Mouse (Mus musculus) layer of hippocampus, postnatal 10 days (tissue): Measurements from ENCODE around the gene Olfr584. TPM values are rescaled to one million over a fixed set of nuclear protein-coding genes. Genes with fewer than 3 reads are reported as not detected.

Source experiments
- DNase-seq, 2 experiments: peaks; one replicate each; pipeline ENCODE4 v3.0.0; 2021; ENCODE audit warnings: low spot score in 2 of 2
- long read RNA-seq: library from polyadenylated mRNA; stranded (forward); transcript quantifications from one replicate; pipeline ENCODE4 v2.0.0, GENCODE M21; 2023
- total RNA-seq, 2 experiments: library from RNA; stranded (reverse); gene quantifications; 2 replicates each; pipeline ENCODE4 v1.2.3; 2021

The Olfr584 gene
- not detected for total RNA-seq
- long read RNA-seq = 0 reads

GRCm38 (mm10) chr7:103081585-103081984 is at the start of gene Olfr584:
Gene Olfr584, plus strand, starts transcription at chr7:103081885.
- no peak for DNase-seq

- no peak for DNase-seq
Measured at GRCm38 (mm10) chr7:103037724-103038123, 44.0 kb upstream of the Olfr584 start, which contains the start of gene Olfr582. Gene Olfr582, plus strand, starts transcription at chr7:103038024.

- no peak for DNase-seq
Measured at GRCm38 (mm10) chr7:103051000-103051399, 30.7 kb upstream of the Olfr584 start, which contains the start of gene Olfr583. Gene Olfr583, plus strand, starts transcription at chr7:103051300.

GRCm38 (mm10) chr7:103097420-103097819 is 15.7 kb downstream of the Olfr584 start, which contains the start of gene Olfr585:
Gene Olfr585, plus strand, starts transcription at chr7:103097720.
- DNase-seq = no peak

- peak in 1 of 2 experiments; percentile 10 for DNase-seq
Measured at GRCm38 (mm10) chr7:103119406-103119805, 37.7 kb downstream of the Olfr584 start.

- no peak for DNase-seq
Measured at GRCm38 (mm10) chr7:103125538-103125937, 43.9 kb downstream of the Olfr584 start, which contains the start of gene Olfr586. Gene Olfr586, minus strand, starts transcription at chr7:103125638.

Other genes starting within 250 kb of the Olfr584 start
- not detected for gene Olfr566, start 223.1 kb upstream of the Olfr584 start, total RNA-seq
- gene Olfr568, start 204.8 kb upstream of the Olfr584 start, total RNA-seq = not detected
- gene Olfr569, start 191.0 kb upstream of the Olfr584 start, total RNA-seq = not detected
- gene Olfr570, start 187.3 kb upstream of the Olfr584 start, total RNA-seq = not detected
- gene Olfr571, start 164.3 kb upstream of the Olfr584 start, total RNA-seq = not detected
- not detected for gene Olfr572, start 157.5 kb upstream of the Olfr584 start, total RNA-seq
- gene Olfr573-ps1, start 139.3 kb upstream of the Olfr584 start, total RNA-seq = not detected
- not detected for gene Olfr574, start 133.4 kb upstream of the Olfr584 start, total RNA-seq
- gene Olfr575, start 123.1 kb upstream of the Olfr584 start, total RNA-seq = not detected
- not detected for gene Olfr576, start 119.2 kb upstream of the Olfr584 start, total RNA-seq
- not detected for gene Olfr577, start 105.9 kb upstream of the Olfr584 start, total RNA-seq
- gene Olfr578, start 92.6 kb upstream of the Olfr584 start, total RNA-seq = not detected
- not detected for gene Olfr582, start 43.9 kb upstream of the Olfr584 start, total RNA-seq
- gene Olfr583, start 30.6 kb upstream of the Olfr584 start, total RNA-seq = not detected
- not detected for gene Olfr585, start 15.8 kb downstream of the Olfr584 start, total RNA-seq
- gene Olfr586, start 43.8 kb downstream of the Olfr584 start, total RNA-seq = not detected
- gene Olfr588-ps1, start 59.0 kb downstream of the Olfr584 start, total RNA-seq = not detected
- not detected for gene Olfr589, start 74.5 kb downstream of the Olfr584 start, total RNA-seq
- gene Olfr591, start 96.5 kb downstream of the Olfr584 start, total RNA-seq = not detected
- gene Olfr592, start 102.9 kb downstream of the Olfr584 start, total RNA-seq = not detected
- gene Olfr593, start 130.0 kb downstream of the Olfr584 start, total RNA-seq = not detected
- gene Olfr594, start 135.1 kb downstream of the Olfr584 start, total RNA-seq = not detected
- gene Usp17ld, start 170.6 kb downstream of the Olfr584 start, total RNA-seq = not detected
- not detected for gene Olfr596, start 223.8 kb downstream of the Olfr584 start, total RNA-seq
- not detected for gene Olfr597, start 234.4 kb downstream of the Olfr584 start, total RNA-seq
- gene Olfr598, start 241.7 kb downstream of the Olfr584 start, total RNA-seq = not detected